Mouse (Mus musculus) kidney, postnatal 25 days (tissue): ENCODE measurements around the gene Lipa.

Experiments used
- DNase-seq, 2 experiments: peaks; one replicate each; pipeline ENCODE4 v3.0.0; 2021; ENCODE audit warnings: mixed read lengths in 2 of 2

The Lipa gene

DNA sequence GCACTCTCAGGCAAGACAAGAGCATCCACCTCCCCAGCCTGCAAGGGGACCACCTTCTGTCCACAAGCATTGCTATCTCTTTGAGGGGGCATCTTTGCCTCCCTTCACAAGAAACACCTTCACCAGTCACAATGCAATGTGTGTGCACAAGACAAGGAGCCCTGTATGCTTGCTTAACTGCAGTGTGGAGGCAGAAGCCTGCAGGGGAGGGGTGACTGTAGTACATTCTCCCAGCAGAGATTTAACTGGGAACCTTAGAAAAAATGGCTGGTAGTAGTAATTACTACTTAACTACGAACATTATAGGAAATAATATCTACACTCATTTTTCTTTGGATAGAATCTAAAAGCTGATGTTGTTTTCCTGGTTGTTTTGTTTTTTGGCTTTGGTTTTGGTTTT lies 5.3 kb downstream of the Lipa start:
- no peak for DNase-seq

DNA sequence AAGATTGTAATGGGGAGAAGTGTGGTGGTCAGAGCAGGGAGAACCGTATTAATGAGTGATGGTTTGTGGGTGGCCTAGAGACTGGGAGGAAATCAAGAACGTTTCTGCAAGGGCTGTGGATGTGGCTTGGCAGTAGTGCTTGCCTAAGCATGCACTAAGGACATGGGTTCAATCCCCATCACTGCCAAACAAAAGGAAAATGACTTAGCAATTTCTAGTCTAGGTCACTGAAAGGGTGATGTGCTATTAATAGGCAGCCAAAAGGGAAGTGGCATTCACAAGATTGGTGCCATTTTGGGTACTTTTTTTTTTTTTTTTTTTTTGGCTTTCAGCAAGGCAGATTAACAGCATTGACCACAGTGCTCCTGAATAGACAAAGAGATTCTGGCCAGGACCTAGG lies 5.9 kb downstream of the Lipa start:
- no peak for DNase-seq

- peak in 1 of 2 experiments; percentile 27 for DNase-seq
Observed at GRCm38 (mm10) chr19:34520051-34520450, 7.2 kb downstream of the Lipa start.

GRCm38 (mm10) chr19:34519646-34520045 lies 7.6 kb downstream of the Lipa start:
- no peak for DNase-seq

DNA sequence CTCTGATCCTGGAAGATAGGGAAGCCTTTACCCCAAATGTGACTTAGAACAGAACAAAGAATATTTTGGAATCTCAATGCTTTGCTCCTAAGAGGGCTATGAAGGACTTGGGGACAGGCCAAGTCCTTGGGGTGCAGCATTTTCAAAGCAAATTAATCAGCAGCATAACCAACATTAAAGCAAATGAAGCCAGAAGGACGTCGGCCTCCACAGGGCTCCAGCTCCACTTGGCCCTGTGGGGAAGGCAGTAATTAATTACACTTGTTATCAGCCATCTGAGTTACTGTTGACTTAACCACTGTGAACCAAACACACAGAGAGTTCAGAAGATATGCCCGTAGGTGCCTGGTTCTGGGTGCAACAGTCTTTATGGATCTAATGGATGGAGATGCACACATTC lies 8.5 kb downstream of the Lipa start:
- DNase-seq: peak; percentile 31 to 53

- DNase-seq: peak; percentile 65 to 79
Observed at GRCm38 (mm10) chr19:34517812-34518594, 9.3 kb downstream of the Lipa start.

DNA sequence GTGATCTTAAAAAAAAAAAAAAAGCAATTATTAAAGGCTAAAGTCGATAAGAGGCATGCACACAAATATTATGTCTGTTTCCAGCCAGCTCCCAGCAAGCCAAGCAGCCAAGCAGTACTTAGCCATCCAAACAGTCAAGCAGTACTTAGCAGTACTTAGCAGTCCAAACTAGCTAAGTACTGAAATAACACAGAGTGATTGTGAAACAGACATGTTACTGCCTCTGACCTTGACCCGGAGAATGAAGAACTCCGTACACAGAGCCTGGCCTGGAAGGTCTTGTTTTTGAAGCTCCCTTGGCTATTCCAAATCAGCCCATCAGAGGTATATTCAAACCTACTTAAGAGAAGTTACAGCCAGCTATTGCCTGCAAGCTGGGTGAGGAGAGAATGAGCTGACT lies 10.1 kb downstream of the Lipa start:
- DNase-seq: peak in 1 of 2 experiments; percentile 51

DNA sequence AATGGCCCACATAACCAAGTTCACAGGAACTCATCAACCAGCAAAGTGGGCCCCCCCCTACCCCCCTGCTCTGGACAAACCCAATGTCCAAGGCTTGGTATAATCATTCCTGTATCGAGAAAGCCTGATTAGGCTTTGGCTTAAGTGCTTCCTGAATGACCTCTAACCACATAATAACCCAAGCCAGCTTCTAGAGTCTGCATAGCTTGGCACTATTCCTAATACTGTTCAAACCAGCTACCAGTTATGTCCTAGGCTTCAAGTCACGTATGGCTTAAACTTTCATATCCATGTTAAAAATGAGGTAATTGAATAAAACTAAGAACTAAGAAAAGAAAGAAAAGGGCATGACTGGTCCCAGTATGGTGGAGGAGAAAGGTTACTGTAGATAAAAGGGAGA lies 10.9 kb downstream of the Lipa start:
- DNase-seq: no peak

DNA sequence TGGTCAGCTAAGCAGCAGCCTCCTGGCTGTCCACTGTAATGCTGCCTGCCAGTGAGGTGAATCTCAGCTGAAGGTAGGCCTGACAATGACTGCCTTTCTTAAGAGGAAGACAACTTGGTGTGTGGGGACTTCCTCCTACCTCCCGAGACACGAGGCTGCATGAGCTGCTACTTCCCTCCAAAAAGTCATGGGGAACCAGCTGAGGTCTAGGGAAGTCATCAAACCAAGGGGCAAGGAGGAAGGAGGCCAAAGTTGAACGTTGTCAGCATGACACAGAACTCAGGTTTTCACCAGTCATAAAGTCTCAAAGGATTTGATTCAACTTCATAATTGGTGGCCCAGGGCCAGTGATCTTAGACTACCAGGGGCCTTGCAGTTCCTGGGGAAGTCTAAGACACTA lies 11.6 kb downstream of the Lipa start:
- DNase-seq: no peak

- DNase-seq: no peak
Observed at GRCm38 (mm10) chr19:34511528-34511927, 15.7 kb downstream of the Lipa start.

DNA sequence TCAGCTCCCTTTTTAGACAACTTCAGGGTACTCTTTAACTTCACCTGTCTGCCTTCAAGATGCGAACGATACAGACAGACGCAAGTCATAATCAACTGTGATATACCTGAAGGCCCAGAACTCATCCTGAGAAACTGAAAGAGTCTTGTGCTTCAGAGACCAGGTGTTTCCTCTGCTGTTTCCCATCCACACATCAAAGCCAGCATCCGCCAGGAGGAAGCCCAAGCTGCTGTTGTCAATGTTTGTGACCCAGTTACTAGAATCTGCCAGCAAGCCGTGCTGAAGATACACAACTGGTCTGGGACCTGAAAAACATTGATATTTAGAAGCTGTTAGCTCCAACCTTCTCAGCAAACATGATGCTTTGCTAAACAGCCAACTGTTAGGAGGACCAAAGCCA lies 16.6 kb downstream of the Lipa start:
- DNase-seq: no peak

DNA sequence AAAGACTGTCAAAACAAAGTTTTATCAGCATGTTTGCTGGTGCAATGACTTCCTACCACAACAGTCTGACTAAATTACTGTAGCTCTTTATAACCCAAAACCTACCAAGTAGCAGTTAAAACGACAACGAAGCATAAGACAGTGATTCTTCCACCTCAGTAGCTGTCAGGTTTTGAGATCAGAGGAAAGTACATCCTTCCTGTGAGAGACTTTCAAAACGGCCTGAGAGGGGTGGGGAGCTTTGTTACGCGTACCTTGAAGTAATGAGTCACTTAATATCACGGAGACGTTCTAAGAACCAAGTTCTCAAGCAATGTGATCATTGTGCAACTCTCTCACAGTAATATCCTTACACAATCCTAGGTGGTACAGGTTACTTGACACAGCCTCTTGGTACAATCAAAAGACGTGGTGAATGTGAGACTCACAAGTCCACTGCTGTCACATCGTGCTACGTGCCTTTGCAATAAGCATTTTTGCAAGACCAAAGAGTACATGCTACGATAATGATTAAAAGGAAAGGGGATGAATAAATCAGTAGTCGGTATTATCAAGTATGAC lies 22.0 kb downstream of the Lipa start:
- DNase-seq: no peak

DNA sequence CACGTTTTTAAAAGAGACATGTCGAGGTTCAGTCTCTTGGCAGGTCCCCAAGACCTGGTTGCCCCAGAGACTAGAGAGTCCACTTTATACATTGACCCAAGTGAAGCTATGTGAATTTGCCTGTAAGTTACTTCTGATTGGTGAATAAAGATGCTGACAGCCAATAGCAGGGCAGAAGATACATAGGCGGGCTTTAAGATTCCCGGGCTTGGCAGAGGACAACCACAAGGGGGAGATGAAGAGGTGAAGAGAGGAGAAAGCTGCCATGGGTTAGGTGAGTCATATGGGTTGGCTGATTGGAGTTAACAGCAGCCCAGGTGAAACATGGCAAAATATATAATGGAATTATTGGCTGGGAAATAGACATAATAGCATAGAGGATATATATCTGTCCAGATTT lies 26.5 kb downstream of the Lipa start:
- DNase-seq: peak; percentile 79 to 84

- DNase-seq: peak; percentile 74 to 82
Observed at GRCm38 (mm10) chr19:34496353-34496752, 30.9 kb downstream of the Lipa start.

GRCm38 (mm10) chr19:34493859-34494258 lies 33.4 kb downstream of the Lipa start:
- DNase-seq: no peak

DNA sequence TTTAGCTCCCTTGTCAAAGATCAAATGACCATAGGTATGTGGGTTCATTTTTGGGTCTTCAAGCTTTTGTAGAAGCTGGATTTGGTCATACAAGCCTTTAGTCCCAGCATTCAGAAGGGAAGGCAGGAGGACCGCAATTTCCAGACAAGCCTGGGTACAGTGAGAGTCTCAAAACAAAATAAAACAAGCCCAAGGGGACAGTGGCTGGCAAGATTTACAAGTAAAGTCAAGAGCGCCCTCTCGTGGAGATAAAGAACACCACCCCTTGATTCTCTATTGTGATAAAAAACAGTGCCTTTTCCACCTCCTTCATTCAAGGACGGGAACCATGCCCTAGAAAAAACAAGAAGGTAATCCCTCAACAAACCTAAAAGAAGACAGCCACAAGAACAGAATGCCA lies 43.7 kb downstream of the Lipa start:
- DNase-seq: peak; percentile 48 to 80

GRCm38 (mm10) chr19:34474991-34475971 lies 52.0 kb downstream of the Lipa start, which contains the start of gene Ch25h:
Ch25h (minus strand) TSS chr19:34475164.
- peak; percentile 70 to 79 for DNase-seq

- peak; percentile 11 to 42 for DNase-seq
Observed at GRCm38 (mm10) chr19:34474228-34474990, 52.9 kb downstream of the Lipa start.

- DNase-seq: no peak
Observed at GRCm38 (mm10) chr19:34471703-34472102, 55.6 kb downstream of the Lipa start.

DNA sequence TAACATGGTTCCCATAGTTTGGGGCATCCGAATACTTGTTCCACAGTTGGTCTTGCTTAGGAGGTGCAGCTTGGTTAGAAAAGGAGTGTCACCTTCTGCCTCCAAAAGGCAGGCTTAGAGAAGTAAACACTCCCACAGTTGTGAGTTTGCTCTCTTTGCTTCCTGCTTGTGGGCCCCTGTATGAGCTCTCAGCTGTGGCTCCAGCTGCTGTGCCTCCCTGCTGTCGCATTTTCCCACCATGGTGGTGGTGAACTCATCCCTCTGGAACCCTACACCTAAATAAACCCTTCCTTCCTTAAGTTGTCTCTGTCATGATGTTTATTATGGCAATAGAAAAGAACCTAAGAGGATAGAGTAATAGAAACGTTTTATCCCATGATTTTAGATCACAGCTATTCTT lies 58.5 kb downstream of the Lipa start:
- DNase-seq: no peak

DNA sequence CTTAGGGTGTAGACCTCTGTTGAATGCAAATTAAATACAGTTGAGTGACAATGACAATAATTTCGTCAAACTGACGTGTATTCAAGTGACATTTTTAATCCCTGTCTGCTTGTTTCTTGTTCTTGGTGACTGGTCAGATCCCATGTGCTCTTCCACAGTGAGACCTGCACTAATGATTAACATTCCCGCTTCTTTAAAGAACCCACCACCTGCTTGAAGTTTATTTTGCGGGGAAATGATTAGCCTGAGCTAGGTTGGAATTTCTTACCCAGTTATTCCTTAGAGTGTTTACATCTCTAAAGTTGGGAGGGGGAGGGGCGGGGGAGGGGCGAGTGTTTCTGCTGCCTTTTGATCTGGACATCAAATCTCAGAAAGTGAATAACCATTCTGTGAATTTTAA lies 59.1 kb downstream of the Lipa start:
- no peak for DNase-seq

- no peak for DNase-seq
Observed at GRCm38 (mm10) chr19:34464453-34464852, 62.8 kb downstream of the Lipa start.
